Mouse (Mus musculus): ENCODE results near the gene Cnfn. TPM values are rescaled to one million over a fixed set of nuclear protein-coding genes. Genes with fewer than 3 reads are reported as not detected.

Gene Cnfn
- polyA plus RNA-seq, 1 experiment from 2014 or later: 1.1 TPM

DNA sequence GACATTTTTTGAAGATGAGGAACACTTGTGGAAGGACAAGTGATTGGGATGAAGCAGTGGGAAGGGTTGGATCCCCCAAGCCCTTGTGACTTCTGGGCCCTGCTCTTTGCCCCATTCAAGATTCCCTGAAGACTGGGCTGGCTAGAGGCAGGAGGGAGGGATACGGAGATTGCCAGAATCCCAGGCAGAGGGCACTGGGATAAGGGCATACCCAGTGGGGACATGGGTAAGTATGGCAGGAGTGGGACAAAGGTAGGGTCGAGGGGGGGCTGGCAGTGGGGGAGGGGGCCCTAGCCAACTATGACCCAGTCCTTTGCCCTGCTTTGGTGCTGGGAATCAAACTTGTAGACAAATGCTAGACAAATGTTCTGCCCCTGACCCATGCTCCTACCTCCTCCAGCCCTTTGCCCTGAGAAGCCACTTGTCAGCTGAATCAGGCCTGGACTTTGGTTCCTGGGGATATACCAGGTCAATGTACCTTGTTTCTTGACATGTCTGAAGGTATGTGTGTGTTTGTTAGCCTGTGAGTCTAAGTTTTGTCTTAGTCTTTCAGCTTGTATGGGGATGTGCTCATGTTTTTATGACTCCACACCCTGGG is 22.4 kb upstream of the Cnfn start:
- Histone ChIP-seq H3K36me3 (ENCODE audit: control insufficient read depth, insufficient read depth, low read length) (no peaks in the 10 kb centered on the region), H3K9me3 (ENCODE audit: control insufficient read depth, low read length) (no peaks in the 10 kb centered on the region), H3K4me2 (ENCODE audit: low read depth, low read length) (no peak overlapping the region), H3K4me3 (ENCODE audit: low read length) (no peak overlapping the region), H3K27ac (ENCODE audit: low read length) (no peak overlapping the region), H3K9ac (ENCODE audit: low read depth, low read length) (no peak overlapping the region), H3K4me1 (ENCODE audit: control insufficient read depth, insufficient read depth, low read length) (peaks cover 47% of the 10 kb centered on the region), H3K27me3 (replicated peaks; ENCODE audit: control insufficient read depth, insufficient read depth, low read length) (no peaks in the 10 kb centered on the region)
- 88% methylated on average over 2 of the region's 2 CpGs for WGBS
- ATAC-seq: no peak

DNA sequence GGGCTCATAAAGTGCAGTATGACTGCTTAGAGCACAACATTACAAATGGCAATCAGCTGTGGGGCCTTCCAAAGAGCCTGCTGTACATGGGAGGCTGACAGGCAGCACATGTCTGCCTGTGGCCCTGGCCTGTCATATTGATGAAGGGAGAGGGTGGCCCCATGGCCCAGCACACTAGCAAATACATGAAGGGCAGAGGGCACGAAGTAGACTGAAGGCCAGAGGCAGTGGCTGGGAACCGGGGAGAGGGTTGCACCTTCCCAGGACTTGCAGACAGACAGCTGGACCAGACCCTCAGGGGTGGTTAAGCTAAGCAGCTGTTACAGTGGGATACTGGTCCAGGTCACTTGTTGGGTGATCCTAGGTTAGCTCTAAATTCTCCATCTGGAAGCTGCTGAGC is 21.5 kb upstream of the Cnfn start:
- H3K27ac ChIP-seq (ENCODE audit: low read length): peak overlapping the region; percentile 38; the same call in 1 of the 2 replicates
- no peaks in the 10 kb centered on the region for H3K27me3 ChIP-seq (replicated peaks; ENCODE audit: control insufficient read depth, insufficient read depth, low read length)
- H3K4me1 ChIP-seq (ENCODE audit: control insufficient read depth, insufficient read depth, low read length): peaks cover 50% of the 10 kb centered on the region
- ATAC-seq: no peak
- WGBS: 47% methylated on average over 2 of the region's 2 CpGs
- H3K36me3 ChIP-seq (ENCODE audit: control insufficient read depth, insufficient read depth, low read length): no peaks in the 10 kb centered on the region
- H3K9ac ChIP-seq (ENCODE audit: low read depth, low read length): no peak overlapping the region
- no peak overlapping the region for H3K4me3 ChIP-seq (ENCODE audit: low read length)
- H3K9me3 ChIP-seq (ENCODE audit: control insufficient read depth, low read length): no peaks in the 10 kb centered on the region
- no peak overlapping the region for H3K4me2 ChIP-seq (ENCODE audit: low read depth, low read length)

DNA sequence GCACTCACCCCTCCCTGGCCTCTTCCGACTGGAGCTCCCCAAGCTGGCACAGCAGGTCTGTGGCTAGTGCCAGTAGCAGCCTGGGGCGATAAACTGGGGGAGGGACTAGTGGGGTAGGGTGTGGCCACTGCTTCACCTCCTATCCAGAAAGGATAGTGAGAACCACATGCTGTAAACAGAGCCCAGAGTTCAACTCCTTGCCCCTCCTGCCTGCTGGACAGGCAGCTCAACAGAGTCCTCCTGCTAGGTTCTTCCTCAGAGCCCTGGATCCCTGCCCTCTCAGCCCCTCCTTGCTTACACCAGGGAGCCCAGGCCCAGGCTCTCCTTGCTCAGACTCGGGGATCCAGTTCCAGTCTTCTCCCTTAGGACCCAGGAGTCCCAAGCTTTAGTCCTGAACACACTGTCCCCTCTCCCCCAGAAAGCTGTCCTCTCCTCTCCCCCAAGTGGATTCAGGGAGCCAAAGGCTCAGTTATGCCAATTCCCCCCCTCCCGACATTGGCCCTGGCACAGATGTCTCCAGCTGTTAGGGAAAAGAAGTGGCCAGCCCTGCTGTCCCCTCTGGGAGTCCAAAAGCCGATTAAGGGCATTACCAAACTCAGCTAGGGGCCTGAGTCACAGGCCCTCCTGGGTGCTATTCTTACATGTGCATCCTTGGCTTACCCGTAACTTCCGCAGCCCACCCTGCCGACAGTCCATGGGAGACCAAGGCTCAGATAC is 20.7 kb upstream of the Cnfn start:
- Histone ChIP-seq H3K9me3 (ENCODE audit: control insufficient read depth, low read length) (no peaks in the 10 kb centered on the region), H3K9ac (ENCODE audit: low read depth, low read length) (peak overlapping the region; percentile 42), H3K27ac (ENCODE audit: low read length) (peak overlapping the region; percentile 38), H3K4me2 (ENCODE audit: low read depth, low read length) (no peak overlapping the region), H3K27me3 (replicated peaks; ENCODE audit: control insufficient read depth, insufficient read depth, low read length) (no peaks in the 10 kb centered on the region), H3K4me3 (ENCODE audit: low read length) (no peak overlapping the region), H3K36me3 (ENCODE audit: control insufficient read depth, insufficient read depth, low read length) (no peaks in the 10 kb centered on the region), H3K4me1 (ENCODE audit: control insufficient read depth, insufficient read depth, low read length) (peaks cover 54% of the 10 kb centered on the region)
- ATAC-seq: peak; percentile 81
- 49% methylated on average over 8 of the region's 8 CpGs for WGBS

DNA sequence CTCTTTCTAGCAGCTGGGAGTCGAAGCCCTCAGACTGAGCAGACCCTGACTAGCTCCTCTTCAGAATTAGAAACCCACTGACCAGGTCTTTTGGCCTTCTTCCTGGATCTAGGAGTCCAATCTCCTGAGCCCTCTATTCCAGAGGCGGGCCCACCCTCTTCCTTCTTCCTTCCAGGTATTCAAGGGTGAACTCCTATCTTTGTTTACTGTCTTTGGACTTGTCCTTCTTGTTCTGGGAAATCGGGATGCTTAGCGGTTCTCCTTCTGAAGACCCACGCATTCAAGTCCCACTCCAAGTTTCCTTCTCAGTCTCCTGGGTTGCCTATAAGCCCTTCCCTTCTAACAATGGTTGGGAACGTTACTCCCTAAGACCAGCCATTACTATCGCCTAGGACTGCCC is 19.4 kb upstream of the Cnfn start:
- no peak for ATAC-seq
- peaks cover 45% of the 10 kb centered on the region for H3K4me1 ChIP-seq (ENCODE audit: control insufficient read depth, insufficient read depth, low read length)
- no peak overlapping the region for H3K9ac ChIP-seq (ENCODE audit: low read depth, low read length)
- WGBS: 83% methylated on average over 7 of the region's 7 CpGs
- no peaks in the 10 kb centered on the region for H3K27me3 ChIP-seq (replicated peaks; ENCODE audit: control insufficient read depth, insufficient read depth, low read length)
- no peak overlapping the region for H3K4me2 ChIP-seq (ENCODE audit: low read depth, low read length)
- no peak overlapping the region for H3K4me3 ChIP-seq (ENCODE audit: low read length)
- H3K36me3 ChIP-seq (ENCODE audit: control insufficient read depth, insufficient read depth, low read length): peaks cover 7% of the 10 kb centered on the region; the same call in 1 of the 2 replicates
- H3K9me3 ChIP-seq (ENCODE audit: control insufficient read depth, low read length): no peaks in the 10 kb centered on the region
- H3K27ac ChIP-seq (ENCODE audit: low read length): no peak overlapping the region

DNA sequence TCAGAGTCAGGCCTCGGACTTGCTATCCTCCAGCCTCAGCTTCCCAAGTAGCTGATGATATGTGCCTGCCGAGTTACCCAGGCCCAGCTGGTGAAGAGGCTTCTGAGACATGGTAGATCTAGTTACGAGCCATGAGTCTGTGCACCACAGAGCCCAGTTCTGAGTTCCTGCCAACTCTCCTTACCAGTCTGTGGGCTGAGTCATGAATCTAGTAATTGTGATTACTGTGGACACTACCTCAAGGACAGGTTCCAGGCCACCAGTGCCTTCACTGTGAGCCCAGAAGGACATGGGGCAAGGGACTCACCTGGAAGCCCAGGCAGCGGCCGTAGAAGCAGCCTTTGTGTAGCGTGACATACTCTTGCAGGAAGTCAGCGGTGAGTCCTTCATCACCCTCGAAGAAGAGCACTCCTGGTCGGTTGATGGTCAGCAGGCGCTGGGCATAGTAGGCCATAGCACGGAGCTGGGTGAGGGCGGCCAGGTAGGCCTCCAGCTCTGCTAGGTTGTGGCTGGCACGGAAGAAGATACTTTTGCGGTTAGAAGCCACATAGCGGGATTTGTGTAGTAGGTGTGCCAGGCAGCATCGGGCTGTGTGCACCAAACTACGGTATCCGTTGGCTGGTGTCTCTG is 18.4 kb upstream of the Cnfn start:
- Histone ChIP-seq H3K9ac (ENCODE audit: low read depth, low read length) (no peak overlapping the region), H3K4me1 (ENCODE audit: control insufficient read depth, insufficient read depth, low read length) (peaks cover 43% of the 10 kb centered on the region), H3K27me3 (replicated peaks; ENCODE audit: control insufficient read depth, insufficient read depth, low read length) (no peaks in the 10 kb centered on the region), H3K36me3 (ENCODE audit: control insufficient read depth, insufficient read depth, low read length) (peaks cover 7% of the 10 kb centered on the region), H3K27ac (ENCODE audit: low read length) (no peak overlapping the region), H3K4me2 (ENCODE audit: low read depth, low read length) (no peak overlapping the region), H3K9me3 (ENCODE audit: control insufficient read depth, low read length) (no peaks in the 10 kb centered on the region), H3K4me3 (ENCODE audit: low read length) (no peak overlapping the region)
- no peak for ATAC-seq
- 91% methylated on average over 18 of the region's 18 CpGs for WGBS

DNA sequence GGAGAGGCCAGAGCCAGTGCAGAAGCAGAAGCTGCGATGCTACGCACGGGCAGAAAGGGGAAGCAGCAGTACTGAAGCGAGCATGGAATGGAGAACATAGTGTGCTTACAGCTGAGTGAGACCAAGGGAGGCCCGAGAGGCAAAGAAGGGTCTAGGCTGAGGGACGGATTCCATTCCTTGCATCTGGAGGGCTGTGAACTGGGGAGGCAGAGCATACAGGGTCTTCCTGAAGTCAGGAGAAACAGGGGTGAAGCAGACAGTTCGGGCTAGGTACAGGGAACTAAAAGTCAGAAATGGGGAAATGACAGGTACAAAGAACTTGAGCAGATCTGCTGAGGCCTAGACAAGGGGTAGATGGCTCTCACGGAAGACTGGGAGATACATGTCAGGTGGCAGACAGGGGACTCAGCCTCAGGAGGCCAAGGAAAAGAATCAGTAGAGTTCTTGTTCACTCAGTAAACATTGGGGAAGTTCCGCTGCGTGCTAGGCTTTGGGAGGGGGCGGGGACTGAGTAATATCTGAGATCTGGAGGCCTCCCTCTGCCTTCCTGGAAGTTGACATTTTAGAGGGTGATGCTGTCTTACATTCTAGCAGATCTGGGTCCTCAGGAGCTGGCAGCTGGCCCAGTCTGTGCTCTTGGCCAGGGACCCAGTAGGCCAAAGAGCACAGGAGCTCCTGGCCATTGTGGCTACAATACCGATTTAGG is 16.5 kb upstream of the Cnfn start:
- peaks cover 7% of the 10 kb centered on the region for H3K36me3 ChIP-seq (ENCODE audit: control insufficient read depth, insufficient read depth, low read length)
- peak; percentile 25 for ATAC-seq
- peak overlapping the region; percentile 58 for H3K27ac ChIP-seq (ENCODE audit: low read length)
- no peak overlapping the region for H3K4me3 ChIP-seq (ENCODE audit: low read length)
- no peaks in the 10 kb centered on the region for H3K27me3 ChIP-seq (replicated peaks; ENCODE audit: control insufficient read depth, insufficient read depth, low read length)
- 57% methylated on average over 12 of the region's 12 CpGs for WGBS
- peaks cover 28% of the 10 kb centered on the region for H3K4me1 ChIP-seq (ENCODE audit: control insufficient read depth, insufficient read depth, low read length)
- no peaks in the 10 kb centered on the region for H3K9me3 ChIP-seq (ENCODE audit: control insufficient read depth, low read length)
- no peak overlapping the region for H3K4me2 ChIP-seq (ENCODE audit: low read depth, low read length)
- H3K9ac ChIP-seq (ENCODE audit: low read depth, low read length): peak overlapping the region; percentile 30; the same call in 1 of the 2 replicates

DNA sequence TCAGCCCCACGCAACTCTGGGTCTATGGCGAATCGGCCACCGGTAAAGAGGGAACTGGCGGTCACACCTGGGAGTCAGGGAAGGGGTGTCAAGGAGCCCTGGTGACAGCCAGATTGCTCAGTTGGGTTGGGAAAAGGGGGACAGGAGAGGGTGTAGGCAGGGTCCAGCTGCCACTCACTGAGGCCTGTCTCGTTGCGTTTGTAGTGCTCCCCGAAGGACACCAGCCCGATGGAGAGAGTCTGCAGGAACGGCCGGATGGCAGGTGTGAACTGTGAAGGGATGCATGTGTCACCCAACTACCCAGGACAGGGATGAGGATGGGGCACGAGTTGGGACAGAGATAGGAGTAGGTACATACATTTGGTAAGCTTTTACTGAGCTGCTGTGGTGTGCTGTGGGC is 15.7 kb upstream of the Cnfn start:
- Histone ChIP-seq H3K36me3 (ENCODE audit: control insufficient read depth, insufficient read depth, low read length) (peaks cover 7% of the 10 kb centered on the region), H3K4me2 (ENCODE audit: low read depth, low read length) (no peak overlapping the region), H3K9me3 (ENCODE audit: control insufficient read depth, low read length) (no peaks in the 10 kb centered on the region), H3K27ac (ENCODE audit: low read length) (no peak overlapping the region), H3K4me1 (ENCODE audit: control insufficient read depth, insufficient read depth, low read length) (peaks cover 22% of the 10 kb centered on the region), H3K9ac (ENCODE audit: low read depth, low read length) (no peak overlapping the region), H3K27me3 (replicated peaks; ENCODE audit: control insufficient read depth, insufficient read depth, low read length) (no peaks in the 10 kb centered on the region), H3K4me3 (ENCODE audit: low read length) (no peak overlapping the region)
- no peak for ATAC-seq
- WGBS: 89% methylated on average over 12 of the region's 12 CpGs

DNA sequence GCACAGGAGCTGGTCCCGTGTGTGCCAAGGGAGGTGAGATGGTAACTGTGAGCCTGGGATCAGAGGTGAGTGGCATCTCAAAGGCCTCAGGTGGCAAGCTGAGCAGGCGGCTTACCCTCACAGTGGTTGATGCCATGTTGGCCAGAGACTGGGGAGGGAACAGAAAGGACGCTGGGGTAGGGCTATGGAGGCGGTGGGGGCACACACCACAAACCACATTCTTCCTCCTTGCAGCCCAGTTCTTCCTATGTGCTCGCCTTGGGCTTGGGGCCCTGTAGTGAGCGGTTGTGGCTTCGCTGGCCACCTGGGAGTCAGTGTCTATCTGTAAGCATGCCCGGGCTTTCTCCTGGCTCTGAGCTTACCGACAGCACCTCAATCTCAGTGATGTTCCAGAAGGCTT is 15.3 kb upstream of the Cnfn start:
- Histone ChIP-seq H3K36me3 (ENCODE audit: control insufficient read depth, insufficient read depth, low read length) (peaks cover 7% of the 10 kb centered on the region), H3K27ac (ENCODE audit: low read length) (no peak overlapping the region), H3K4me3 (ENCODE audit: low read length) (no peak overlapping the region), H3K4me2 (ENCODE audit: low read depth, low read length) (no peak overlapping the region), H3K9me3 (ENCODE audit: control insufficient read depth, low read length) (no peaks in the 10 kb centered on the region), H3K4me1 (ENCODE audit: control insufficient read depth, insufficient read depth, low read length) (peaks cover 22% of the 10 kb centered on the region), H3K9ac (ENCODE audit: low read depth, low read length) (no peak overlapping the region), H3K27me3 (replicated peaks; ENCODE audit: control insufficient read depth, insufficient read depth, low read length) (no peaks in the 10 kb centered on the region)
- WGBS: 88% methylated on average over 9 of the region's 9 CpGs
- no peak for ATAC-seq

DNA sequence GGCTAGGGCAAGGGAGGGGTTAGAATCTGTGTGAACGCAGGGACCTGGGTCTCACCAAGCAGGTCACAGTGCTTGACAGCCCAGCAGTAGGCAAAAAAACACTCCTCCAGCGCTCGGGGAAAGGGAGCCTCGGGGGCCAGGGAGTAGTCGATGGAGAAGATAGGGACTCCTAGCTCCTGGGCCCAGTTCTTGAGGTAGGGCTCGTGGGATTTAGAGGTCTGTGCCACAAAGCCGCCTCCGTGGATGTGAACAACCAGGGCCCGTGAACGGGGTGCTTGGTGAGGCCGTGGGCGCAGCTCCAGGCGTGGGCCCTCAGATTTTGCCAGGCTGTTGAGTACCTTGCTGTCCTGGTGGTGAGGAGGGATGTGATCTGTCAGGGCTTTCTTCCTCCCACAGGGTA is 14.8 kb upstream of the Cnfn start:
- WGBS: 90% methylated on average over 13 of the region's 13 CpGs

More for the DNA sequence above, 14.8 kb upstream of the Cnfn start:
- H3K36me3 ChIP-seq (ENCODE audit: control insufficient read depth, insufficient read depth, low read length): peaks cover 7% of the 10 kb centered on the region
- H3K27ac ChIP-seq (ENCODE audit: low read length): no peak overlapping the region
- no peak overlapping the region for H3K9ac ChIP-seq (ENCODE audit: low read depth, low read length)
- H3K9me3 ChIP-seq (ENCODE audit: control insufficient read depth, low read length): no peaks in the 10 kb centered on the region
- no peak overlapping the region for H3K4me3 ChIP-seq (ENCODE audit: low read length)
- H3K4me1 ChIP-seq (ENCODE audit: control insufficient read depth, insufficient read depth, low read length): peaks cover 22% of the 10 kb centered on the region
- H3K4me2 ChIP-seq (ENCODE audit: low read depth, low read length): no peak overlapping the region
- ATAC-seq: no peak
- no peaks in the 10 kb centered on the region for H3K27me3 ChIP-seq (replicated peaks; ENCODE audit: control insufficient read depth, insufficient read depth, low read length)

Data from intestine, embryonic 16.5 days (tissue).